Mouse (Mus musculus) midbrain, postnatal 0 days (tissue): ENCODE data around the gene Trak1. TPM values are rescaled to one million over a fixed set of nuclear protein-coding genes. Genes with fewer than 3 reads are reported as not detected.

Experiments
- ATAC-seq: fragments of 200-750 bp; cut with Nextera tagmentation; 2 replicates; pipeline ENCODE4 v1.8.0; 2017; ENCODE audit warnings: moderate number of reproducible peaks, mild to moderate bottlenecking, moderate TSS enrichment, moderate library complexity; ENCODE audit not compliant: low FRiP score
- DNase-seq: peaks from one replicate; pipeline ENCODE4 v3.0.0-alpha.2; 2015; ENCODE audit warnings: low spot score
- H3K27ac ChIP-seq: fragments of 300-500 bp; sonication (generic); 2 replicates; pipeline ENCODE4 v1.5.1; 2014; ENCODE audit warnings: low read depth, mild to moderate bottlenecking, low read length, mixed read lengths
- H3K27me3 ChIP-seq: fragments of 300-500 bp; sonication (generic); 2 replicates; pipeline ENCODE4 v1.6.1; 2014; ENCODE audit warnings: low read length, control low read depth, mixed read lengths; ENCODE audit not compliant: insufficient read depth
- H3K36me3 ChIP-seq: fragments of 300-500 bp; sonication (generic); 2 replicates; pipeline ENCODE4 v1.6.1; 2014; ENCODE audit warnings: low read length, control low read depth, mixed read lengths; ENCODE audit not compliant: insufficient read depth
- H3K4me1 ChIP-seq: fragments of 300-500 bp; sonication (generic); 2 replicates; pipeline ENCODE4 v1.6.1; 2014; ENCODE audit warnings: mild to moderate bottlenecking, control low read depth, antibody characterized with exemption, low read length, mixed read lengths; ENCODE audit not compliant: insufficient read depth
- H3K4me2 ChIP-seq: fragments of 300-500 bp; sonication (generic); 2 replicates; pipeline ENCODE4 v1.6.1; 2014; ENCODE audit warnings: low read depth, mild to moderate bottlenecking, low read length, mixed read lengths; ENCODE audit not compliant: poor library complexity, severe bottlenecking
- H3K4me3 ChIP-seq: fragments of 300-500 bp; sonication (generic); 2 replicates; pipeline ENCODE4 v1.5.1; 2014; ENCODE audit warnings: low read depth, mild to moderate bottlenecking, low read length, moderate library complexity
- H3K9ac ChIP-seq: fragments of 300-500 bp; sonication (generic); replicated peaks from 2 replicates; pipeline ENCODE4 v1.6.1; 2014; ENCODE audit warnings: mild to moderate bottlenecking, low read length, moderate library complexity, mixed read lengths; ENCODE audit not compliant: poor library complexity, severe bottlenecking
- H3K9me3 ChIP-seq: fragments of 300-500 bp; sonication (generic); 2 replicates; pipeline ENCODE4 v1.6.1; 2016; ENCODE audit warnings: low read length, control low read depth
- CTCF ChIP-seq: IDR thresholded peaks from 2 replicates; pipeline ENCODE4 v1.5.1; 2016; ENCODE audit warnings: antibody characterized with exemption, mild to moderate bottlenecking
- WGBS: fragments of 180-500 bp; shearing (Covaris S2); extraction: QIAGEN DNeasy Blood & Tissue Kit; methylation state at CpG from one replicate; pipeline ENCODE4 v1.1.7; 2014; 5-methylcytosine and 5-hydroxymethylcytosine counted together
- polyA plus RNA-seq: library from polyadenylated mRNA; unstranded; fragments of >200 nt; fragmentation: Nextera tagmentation; extraction: Ambion mirVana; gene quantifications from 2 replicates; pipeline ENCODE4 v1.2.1, GENCODE M21; 2015
- total RNA-seq: library from RNA; depleted of rRNA; stranded (reverse); fragments of >200 nt; gene quantifications from 2 replicates; pipeline ENCODE4 v1.2.3, GENCODE M21; 2014; rRNA removed

The Trak1 gene
- total RNA-seq (107 and 154 TPM in 2 replicates), polyA plus RNA-seq (58.7 and 61.6 TPM in 2 replicates)

GRCm38 (mm10) chr9:121297171-121298064, at the start of gene Trak1:
Gene Trak1 (plus strand): TSS chr9:121297502.
- peak within 1 kb of the TSS; percentile 39 for H3K27ac ChIP-seq
- H3K4me3 ChIP-seq: peak within 1 kb of the TSS; percentile 84
- no peaks in the 10 kb centered on the region for H3K36me3 ChIP-seq
- peak within 1 kb of the TSS; percentile 92 for H3K9ac ChIP-seq
- H3K27me3 ChIP-seq: no peaks in the 10 kb centered on the region
- 0% methylated on average over 79 of the region's 116 CpGs for WGBS
- TF ChIP-seq CTCF: no peak
- peaks cover 28% of the 10 kb centered on the region for H3K4me1 ChIP-seq
- DNase-seq (peak; percentile 72), ATAC-seq (peak; percentile 85)
- H3K9me3 ChIP-seq: no peaks in the 10 kb centered on the region
- peak within 1 kb of the TSS; percentile 96 for H3K4me2 ChIP-seq

- no peaks in the 10 kb centered on the region for H3K36me3 ChIP-seq
- 67% methylated on average over 12 of the region's 12 CpGs for WGBS
- peak; percentile 86 for TF ChIP-seq CTCF
- H3K27me3 ChIP-seq: no peaks in the 10 kb centered on the region
- H3K27ac ChIP-seq: no peak overlapping the region
- DNase-seq (peak; percentile 86), ATAC-seq (0 out of 2 replicates have a peak, but pooled peaks have one; percentile 10)
- H3K9me3 ChIP-seq: no peaks in the 10 kb centered on the region
- no peak overlapping the region for H3K4me2 ChIP-seq
- no peak overlapping the region for H3K9ac ChIP-seq
- H3K4me1 ChIP-seq: no peaks in the 10 kb centered on the region
- H3K4me3 ChIP-seq: no peak overlapping the region
These were observed 49.1 kb upstream of the Trak1 start for GRCm38 (mm10) chr9:121247956-121248775.

GRCm38 (mm10) chr9:121249805-121250204, 47.5 kb upstream of the Trak1 start:
- no peak overlapping the region for H3K9ac ChIP-seq
- TF ChIP-seq CTCF: no peak
- no peak overlapping the region for H3K4me2 ChIP-seq
- no peaks in the 10 kb centered on the region for H3K27me3 ChIP-seq
- H3K4me1 ChIP-seq: no peaks in the 10 kb centered on the region
- H3K9me3 ChIP-seq: no peaks in the 10 kb centered on the region
- no peak for ATAC-seq
- no peak for DNase-seq
- no peak overlapping the region for H3K4me3 ChIP-seq
- no peak overlapping the region for H3K27ac ChIP-seq
- H3K36me3 ChIP-seq: no peaks in the 10 kb centered on the region
- WGBS: 64% methylated on average over 14 of the region's 14 CpGs

GRCm38 (mm10) chr9:121250854-121251253, 46.4 kb upstream of the Trak1 start:
- no peaks in the 10 kb centered on the region for H3K27me3 ChIP-seq
- DNase-seq: no peak
- H3K27ac ChIP-seq: no peak overlapping the region
- ATAC-seq: no peak
- no peak for TF ChIP-seq CTCF
- H3K4me2 ChIP-seq: no peak overlapping the region
- H3K4me1 ChIP-seq: no peaks in the 10 kb centered on the region
- WGBS: 93% methylated on average over 11 of the region's 11 CpGs
- no peaks in the 10 kb centered on the region for H3K36me3 ChIP-seq
- H3K4me3 ChIP-seq: no peak overlapping the region
- no peak overlapping the region for H3K9ac ChIP-seq
- H3K9me3 ChIP-seq: no peaks in the 10 kb centered on the region

- Histone ChIP-seq H3K36me3 (0 out of 2 replicates have a peak, but pooled peaks cover 5% of the 10 kb centered on the region), H3K4me3 (no peak overlapping the region), H3K4me1 (no peaks in the 10 kb centered on the region), H3K27me3 (no peaks in the 10 kb centered on the region), H3K27ac (no peak overlapping the region), H3K9me3 (no peaks in the 10 kb centered on the region), H3K9ac (no peak overlapping the region), H3K4me2 (no peak overlapping the region)
- 96% methylated on average over 2 of the region's 2 CpGs for WGBS
- TF ChIP-seq CTCF: no peak
- DNase-seq (no peak), ATAC-seq (no peak)
These were observed 43.3 kb upstream of the Trak1 start for GRCm38 (mm10) chr9:121253983-121254382.
